Mouse (Mus musculus) brain, embryonic 14.5 days (tissue): Measurements from ENCODE around the gene Map2k1.

Experiments used
- CTCF ChIP-seq: fragments of 200-500 bp; IDR thresholded peaks from 2 replicates; pipeline ENCODE4 v1.5.1; 2012; ENCODE audit warnings: inconsistent platforms, mild to moderate bottlenecking, moderate library complexity, borderline replicate concordance; ENCODE audit not compliant: insufficient read depth, insufficient read length; ENCODE audit errors: extremely low read depth
- POLR2A ChIP-seq: fragments of 200-500 bp; IDR thresholded peaks from 2 replicates; pipeline ENCODE4 v1.6.1; 2012; ENCODE audit warnings: mild to moderate bottlenecking, inconsistent platforms, borderline replicate concordance; ENCODE audit not compliant: poor library complexity, insufficient read depth, insufficient read length, severe bottlenecking; ENCODE audit errors: extremely low read depth

DNA sequence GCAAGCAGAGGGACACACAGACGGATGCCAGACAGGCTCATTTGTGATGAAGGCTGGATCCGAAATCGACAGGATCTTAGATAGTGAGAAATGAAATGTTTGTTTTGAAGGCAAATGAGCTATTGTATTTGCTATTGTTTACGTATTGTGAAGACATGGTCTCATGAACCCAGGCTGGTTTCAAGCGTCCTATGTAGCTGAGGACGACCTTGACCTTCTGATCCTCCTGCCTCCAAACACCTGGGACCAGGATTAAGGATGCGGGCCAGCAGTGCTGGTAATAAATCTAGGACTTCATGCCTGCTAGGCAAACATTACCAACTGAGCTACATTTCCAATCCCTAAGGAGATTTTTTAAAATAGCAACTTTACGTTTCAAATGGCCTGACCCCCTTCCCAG lies 55.9 kb downstream of the Map2k1 start:
- TF ChIP-seq POLR2A (no peak), CTCF (no peak)
